Mouse (Mus musculus) bone marrow macrophage, adult 2 months (primary cell): ENCODE results near the gene Carmil3.

ENCODE experiments used
- CTCF ChIP-seq: IDR thresholded peaks from 2 replicates; pipeline ENCODE4 v1.5.1; 2012; ENCODE audit warnings: low read depth, mild to moderate bottlenecking, low read length, moderate library complexity
- POLR2A ChIP-seq: IDR thresholded peaks from 2 replicates; pipeline ENCODE4 v1.6.1; 2012; ENCODE audit warnings: mild to moderate bottlenecking, low read depth, low read length, borderline replicate concordance

DNA sequence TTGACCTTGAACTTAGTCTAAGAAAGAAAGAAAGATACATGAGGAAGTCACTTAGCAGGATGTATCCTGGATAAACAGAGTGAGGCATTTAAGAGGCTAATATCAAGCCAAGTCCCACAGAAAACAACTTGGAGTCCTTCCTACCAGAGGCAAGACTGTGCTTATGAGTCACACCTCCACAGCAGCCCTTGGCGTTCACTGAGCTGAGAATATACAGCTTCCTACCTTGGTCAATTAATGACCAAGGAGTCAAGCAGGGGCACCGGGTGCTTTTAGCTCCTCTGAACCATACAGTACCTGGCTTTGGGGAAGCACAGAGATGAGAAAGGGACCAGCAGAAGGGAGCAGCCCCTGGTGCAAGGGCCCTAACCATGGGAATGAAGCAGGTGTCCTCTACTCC is 21.4 kb upstream of the Carmil3 start:
- TF ChIP-seq CTCF: no peak
- no peak for TF ChIP-seq POLR2A
